Mouse (Mus musculus): ENCODE measurements around the gene Ghrhr. TPM values are rescaled to one million over a fixed set of nuclear protein-coding genes. Genes with fewer than 3 reads are reported as not detected.

The Ghrhr gene
- not detected for polyA plus RNA-seq (2014; fragmentation: Illumina TruSeq; extraction: RNeasy Lipid Tissue Mini Kit (QIAGEN cat#74804); ENCODE audit: low replicate concordance)

GRCm38 (mm10) chr6:55376076-55376475 is at the start of gene Ghrhr:
Ghrhr (plus strand) TSS chr6:55376295.

DNA sequence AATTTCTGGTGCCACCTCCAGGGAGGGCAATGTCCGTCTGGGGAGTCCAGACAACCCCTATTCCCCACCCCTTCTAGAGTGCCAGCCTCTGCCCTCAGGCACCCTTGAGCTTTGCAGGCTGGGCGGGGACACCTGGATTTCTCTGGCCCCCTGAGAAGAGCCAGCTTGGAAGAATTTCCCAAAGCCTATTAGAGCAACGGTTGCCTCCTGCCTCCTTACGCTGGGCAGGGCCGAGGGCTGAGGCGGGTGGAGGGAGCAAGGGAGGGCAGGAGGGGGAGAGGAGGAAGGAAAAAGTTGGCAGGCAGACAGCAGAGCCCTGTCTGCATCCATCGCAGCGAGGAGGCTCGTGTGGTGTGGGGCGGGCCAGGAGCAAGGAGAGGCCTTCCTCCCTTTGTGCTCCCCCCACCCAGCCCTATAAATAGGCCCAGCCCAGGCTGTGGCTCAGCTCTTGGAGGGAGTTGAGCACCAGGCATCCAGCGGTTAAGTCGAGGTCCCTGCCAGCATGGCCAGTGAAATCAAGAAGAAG is 40.0 kb upstream of the Ghrhr start, which contains the start of gene Aqp1:
Aqp1 (plus strand) TSS at position 444 of the 526 bp plus-strand sequence.

Other genes starting within 250 kb of the Ghrhr start
- not detected for gene Crhr2, start 243.3 kb upstream of the Ghrhr start, polyA plus RNA-seq (2014; fragmentation: Illumina TruSeq; extraction: RNeasy Lipid Tissue Mini Kit (QIAGEN cat#74804); ENCODE audit: low replicate concordance)
- gene Inmt, start 201.3 kb upstream of the Ghrhr start, polyA plus RNA-seq (2014; fragmentation: Illumina TruSeq; extraction: RNeasy Lipid Tissue Mini Kit (QIAGEN cat#74804); ENCODE audit: low replicate concordance) = not detected
- gene Mindy4, start 172.9 kb upstream of the Ghrhr start, polyA plus RNA-seq (2014; fragmentation: Illumina TruSeq; extraction: RNeasy Lipid Tissue Mini Kit (QIAGEN cat#74804); ENCODE audit: low replicate concordance) = 0.26 TPM
- gene Aqp1, start 39.9 kb upstream of the Ghrhr start, polyA plus RNA-seq (2014; fragmentation: Illumina TruSeq; extraction: RNeasy Lipid Tissue Mini Kit (QIAGEN cat#74804); ENCODE audit: low replicate concordance) = 10.2 TPM
- 0.37 TPM for gene Adcyap1r1, start 75.7 kb downstream of the Ghrhr start, polyA plus RNA-seq (2014; fragmentation: Illumina TruSeq; extraction: RNeasy Lipid Tissue Mini Kit (QIAGEN cat#74804); ENCODE audit: low replicate concordance)